Mouse (Mus musculus): ENCODE results near the gene Ankrd50. TPM values are rescaled to one million over a fixed set of nuclear protein-coding genes. Genes with fewer than 3 reads are reported as not detected.
A peak's percentile ranks its signal among the peaks of the same experiment; 100 is the strongest.

Ankrd50 gene
- polyA plus RNA-seq, 1 experiment from 2014 or later, result 24.2 TPM

DNA sequence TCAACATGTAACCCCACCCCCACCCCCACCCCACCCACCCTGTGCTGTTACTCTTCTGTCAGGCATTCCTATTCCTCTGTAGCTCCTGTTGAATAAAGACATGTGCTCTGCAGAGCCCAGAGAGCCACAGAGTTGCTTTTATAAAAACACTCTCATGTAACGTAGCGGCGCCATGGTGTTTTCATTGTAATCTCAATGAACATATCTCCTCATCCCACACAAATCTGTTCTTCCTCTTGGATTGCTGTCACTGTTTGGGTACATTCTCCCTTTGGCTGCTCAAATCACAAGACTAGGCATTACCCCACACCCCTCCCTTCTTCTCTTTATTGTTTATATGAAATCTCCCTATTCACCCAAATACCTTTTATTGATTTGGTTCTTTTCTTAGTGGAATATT lies 13.9 kb upstream of the Ankrd50 start:
- no peak overlapping the region for H3K4me3 ChIP-seq (ENCODE audit: low read depth, low read length)
- no peak for ATAC-seq (ENCODE audit: insufficient number of reproducible peaks, insufficient read depth, low FRiP score, low read depth)
- no peak overlapping the region for H3K27ac ChIP-seq (ENCODE audit: low read length)
- no peaks in the 10 kb centered on the region for H3K27me3 ChIP-seq (ENCODE audit: control insufficient read depth, insufficient read depth, low read length)
- H3K4me1 ChIP-seq (ENCODE audit: control insufficient read depth, insufficient read depth, low read length), result no peaks in the 10 kb centered on the region
- 96% methylated on average over 3 of the region's 3 CpGs for WGBS
- no peak overlapping the region for H3K4me2 ChIP-seq (replicated peaks; ENCODE audit: low read depth, low read length)
- no peaks in the 10 kb centered on the region for H3K9me3 ChIP-seq (ENCODE audit: control insufficient read depth, low read depth, low read length)
- no peak overlapping the region for H3K9ac ChIP-seq (replicated peaks; ENCODE audit: low read depth, low read length)
- H3K36me3 ChIP-seq (ENCODE audit: control insufficient read depth, insufficient read depth, low read length), result no peaks in the 10 kb centered on the region

DNA sequence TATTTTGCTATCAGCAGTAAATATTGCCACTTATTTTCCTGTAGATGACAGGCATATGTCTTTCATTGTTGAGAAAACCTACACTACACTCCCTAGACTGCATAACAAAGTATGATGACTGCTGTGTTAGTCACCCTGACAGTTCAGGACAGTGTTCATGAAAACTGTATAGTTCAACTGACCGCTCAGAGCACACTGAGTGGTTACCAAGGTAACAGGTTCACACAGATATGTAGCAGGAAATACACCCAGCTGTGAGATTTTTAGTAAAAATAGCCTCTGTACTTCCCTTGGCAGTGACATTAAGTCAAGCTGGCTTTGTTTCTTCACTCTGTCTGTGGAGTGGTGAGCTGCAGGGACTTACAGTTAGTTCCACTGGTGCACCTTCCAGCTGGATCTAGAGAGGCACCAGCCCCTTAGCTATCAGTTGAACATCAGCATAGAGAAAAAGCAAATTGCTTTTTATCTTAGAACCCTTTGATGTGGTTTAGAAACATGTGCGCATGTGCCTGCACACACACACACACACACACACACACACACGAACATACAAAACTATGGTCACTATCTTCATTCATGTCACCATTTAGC lies 12.2 kb upstream of the Ankrd50 start:
- ATAC-seq (ENCODE audit: insufficient number of reproducible peaks, insufficient read depth, low FRiP score, low read depth), result no peak
- H3K4me3 ChIP-seq (ENCODE audit: low read depth, low read length), result no peak overlapping the region
- WGBS, result 82% methylated on average over 3 of the region's 3 CpGs
- H3K36me3 ChIP-seq (ENCODE audit: control insufficient read depth, insufficient read depth, low read length), result no peaks in the 10 kb centered on the region
- no peaks in the 10 kb centered on the region for H3K27me3 ChIP-seq (ENCODE audit: control insufficient read depth, insufficient read depth, low read length)
- no peak overlapping the region for H3K27ac ChIP-seq (ENCODE audit: low read length)
- H3K9me3 ChIP-seq (ENCODE audit: control insufficient read depth, low read depth, low read length), result no peaks in the 10 kb centered on the region
- H3K4me1 ChIP-seq (ENCODE audit: control insufficient read depth, insufficient read depth, low read length), result no peaks in the 10 kb centered on the region
- no peak overlapping the region for H3K9ac ChIP-seq (replicated peaks; ENCODE audit: low read depth, low read length)
- H3K4me2 ChIP-seq (replicated peaks; ENCODE audit: low read depth, low read length), result no peak overlapping the region

DNA sequence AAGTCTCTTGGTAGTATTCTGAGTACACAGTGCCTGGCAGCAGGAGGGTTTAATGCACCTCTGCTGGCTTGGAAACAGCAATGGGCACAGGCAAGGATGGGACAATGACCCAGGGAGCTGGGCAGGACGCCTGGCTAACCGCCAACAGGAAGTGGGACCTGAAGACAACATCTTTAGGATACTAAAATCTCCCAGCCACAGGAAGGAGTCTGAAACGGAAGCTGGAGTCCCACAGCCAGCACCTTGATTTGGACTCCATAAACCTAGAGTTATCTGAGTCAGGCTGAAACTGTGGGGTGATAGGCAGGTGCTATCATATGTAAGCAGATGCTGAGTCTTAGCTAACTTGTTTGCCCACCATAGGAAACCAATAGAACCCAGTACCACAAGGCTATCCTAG lies 7.1 kb upstream of the Ankrd50 start:
- Histone ChIP-seq H3K27me3 (ENCODE audit: control insufficient read depth, insufficient read depth, low read length) (no peaks in the 10 kb centered on the region), H3K36me3 (ENCODE audit: control insufficient read depth, insufficient read depth, low read length) (no peaks in the 10 kb centered on the region), H3K9me3 (ENCODE audit: control insufficient read depth, low read depth, low read length) (no peaks in the 10 kb centered on the region), H3K4me1 (ENCODE audit: control insufficient read depth, insufficient read depth, low read length) (no peaks in the 10 kb centered on the region), H3K27ac (ENCODE audit: low read length) (no peak overlapping the region), H3K9ac (replicated peaks; ENCODE audit: low read depth, low read length) (no peak overlapping the region), H3K4me3 (ENCODE audit: low read depth, low read length) (no peak overlapping the region), H3K4me2 (replicated peaks; ENCODE audit: low read depth, low read length) (no peak overlapping the region)
- WGBS, result 72% methylated on average over 3 of the region's 3 CpGs
- no peak for ATAC-seq (ENCODE audit: insufficient number of reproducible peaks, insufficient read depth, low FRiP score, low read depth)

DNA sequence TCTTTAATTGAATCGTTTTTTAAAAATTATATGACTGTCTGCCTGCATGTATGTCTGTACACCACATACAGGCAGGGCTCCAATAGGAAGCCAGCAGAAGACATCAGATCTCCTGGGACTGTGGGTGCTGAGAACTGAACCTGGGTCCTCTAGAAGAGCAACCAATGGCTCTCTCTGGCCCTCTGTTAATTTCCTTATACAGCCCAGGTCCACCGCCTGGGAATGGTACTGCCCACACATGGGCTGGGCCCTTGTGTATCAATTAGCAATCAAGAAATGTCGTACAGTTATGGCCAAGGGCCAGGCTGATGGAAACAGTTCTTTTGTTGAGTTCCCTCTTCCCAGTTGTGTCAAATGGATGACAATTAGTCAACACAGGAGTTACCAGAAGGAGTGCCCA lies 6.6 kb upstream of the Ankrd50 start:
- no peak for ATAC-seq (ENCODE audit: insufficient number of reproducible peaks, insufficient read depth, low FRiP score, low read depth)
- Histone ChIP-seq H3K9ac (replicated peaks; ENCODE audit: low read depth, low read length) (no peak overlapping the region), H3K9me3 (ENCODE audit: control insufficient read depth, low read depth, low read length) (no peaks in the 10 kb centered on the region), H3K4me1 (ENCODE audit: control insufficient read depth, insufficient read depth, low read length) (no peaks in the 10 kb centered on the region), H3K27me3 (ENCODE audit: control insufficient read depth, insufficient read depth, low read length) (no peaks in the 10 kb centered on the region), H3K4me3 (ENCODE audit: low read depth, low read length) (no peak overlapping the region), H3K27ac (ENCODE audit: low read length) (no peak overlapping the region), H3K36me3 (ENCODE audit: control insufficient read depth, insufficient read depth, low read length) (no peaks in the 10 kb centered on the region), H3K4me2 (replicated peaks; ENCODE audit: low read depth, low read length) (no peak overlapping the region)
- WGBS, result 80% methylated on average over 3 of the region's 3 CpGs

DNA sequence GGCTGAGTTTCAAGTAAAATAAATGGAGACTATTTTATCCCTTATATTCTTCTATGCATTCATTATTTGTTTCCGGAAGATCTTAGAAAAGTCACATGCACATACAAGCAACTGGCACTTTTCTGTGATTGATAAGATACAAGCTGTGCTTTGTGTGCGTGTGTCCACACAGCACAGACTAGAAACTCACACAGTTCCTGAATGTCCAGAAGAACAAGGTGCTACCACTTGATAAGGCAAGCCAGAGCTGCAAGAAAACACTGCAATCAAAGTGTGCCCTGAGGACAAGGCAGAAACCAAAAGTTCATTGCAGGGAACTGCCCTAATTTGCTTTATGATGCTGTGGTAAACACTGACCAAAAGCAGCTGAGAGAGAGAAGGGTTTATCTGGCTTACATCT lies 6.1 kb upstream of the Ankrd50 start:
- no peak overlapping the region for H3K4me3 ChIP-seq (ENCODE audit: low read depth, low read length)
- no peaks in the 10 kb centered on the region for H3K9me3 ChIP-seq (ENCODE audit: control insufficient read depth, low read depth, low read length)
- WGBS, result 75% methylated on average over 2 of the region's 2 CpGs
- H3K9ac ChIP-seq (replicated peaks; ENCODE audit: low read depth, low read length), result no peak overlapping the region
- H3K4me2 ChIP-seq (replicated peaks; ENCODE audit: low read depth, low read length), result no peak overlapping the region
- no peak for ATAC-seq (ENCODE audit: insufficient number of reproducible peaks, insufficient read depth, low FRiP score, low read depth)
- no peaks in the 10 kb centered on the region for H3K36me3 ChIP-seq (ENCODE audit: control insufficient read depth, insufficient read depth, low read length)
- H3K4me1 ChIP-seq (ENCODE audit: control insufficient read depth, insufficient read depth, low read length), result no peaks in the 10 kb centered on the region
- no peaks in the 10 kb centered on the region for H3K27me3 ChIP-seq (ENCODE audit: control insufficient read depth, insufficient read depth, low read length)
- H3K27ac ChIP-seq (ENCODE audit: low read length), result no peak overlapping the region

DNA sequence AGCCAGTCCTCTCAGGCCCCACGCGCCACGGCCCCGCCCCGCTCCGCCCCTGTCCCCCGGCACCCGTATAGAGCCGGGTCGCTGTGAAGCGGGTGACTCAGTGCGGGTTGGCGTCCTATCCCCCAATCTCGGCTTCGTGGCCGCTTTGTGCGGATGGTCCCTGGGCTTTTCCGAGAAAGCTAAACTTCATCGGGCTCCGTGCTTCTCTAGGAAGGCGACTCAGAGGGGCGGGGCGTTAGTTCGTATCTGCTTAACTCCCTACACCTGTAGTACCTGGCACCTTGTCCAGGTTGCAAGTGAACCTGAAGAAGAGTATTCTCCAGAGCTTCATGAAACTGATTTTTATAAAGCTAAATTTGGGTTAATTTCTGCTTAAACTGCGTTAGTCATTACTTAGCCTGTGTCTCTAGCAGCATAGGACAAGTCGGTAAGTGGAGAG lies 482 bp upstream of the Ankrd50 start:
- H3K27ac ChIP-seq (ENCODE audit: low read length), result peak overlapping the region; percentile 44; the same call in 1 of the 2 replicates
- H3K4me1 ChIP-seq (ENCODE audit: control insufficient read depth, insufficient read depth, low read length), result peaks cover 15% of the 10 kb centered on the region
- 0 out of 2 replicates have a peak, but pooled peaks cover 3% of the 10 kb centered on the region for H3K36me3 ChIP-seq (ENCODE audit: control insufficient read depth, insufficient read depth, low read length)
- H3K9me3 ChIP-seq (ENCODE audit: control insufficient read depth, low read depth, low read length), result no peaks in the 10 kb centered on the region
- peak overlapping the region; percentile 48 for H3K4me2 ChIP-seq (replicated peaks; ENCODE audit: low read depth, low read length)
- H3K4me3 ChIP-seq (ENCODE audit: low read depth, low read length), result peak overlapping the region; percentile 92
- no peaks in the 10 kb centered on the region for H3K27me3 ChIP-seq (ENCODE audit: control insufficient read depth, insufficient read depth, low read length)
- no peak for ATAC-seq (ENCODE audit: insufficient number of reproducible peaks, insufficient read depth, low FRiP score, low read depth)
- H3K9ac ChIP-seq (replicated peaks; ENCODE audit: low read depth, low read length), result no peak overlapping the region
- WGBS, result 3% methylated on average over 26 of the region's 26 CpGs

DNA sequence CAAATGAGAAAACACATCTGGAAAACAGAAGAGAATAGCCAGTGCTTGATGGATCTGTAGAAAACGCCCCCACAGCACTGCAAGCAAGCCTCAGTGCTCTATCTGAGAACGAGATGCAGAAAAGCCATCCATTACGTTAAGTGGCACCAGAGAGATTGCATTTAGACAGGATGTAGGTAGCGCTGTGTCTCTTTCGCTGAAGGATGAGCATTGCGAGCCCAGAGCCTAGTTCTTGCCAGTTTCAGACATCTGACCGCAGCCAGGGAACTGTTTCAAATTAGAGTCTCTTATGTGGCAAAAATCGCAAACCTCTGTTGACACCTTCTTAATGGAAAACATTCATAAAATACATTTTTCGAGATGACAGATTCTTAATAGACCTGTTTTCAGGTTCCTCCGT lies 1.1 kb downstream of the Ankrd50 start:
- peaks cover 6% of the 10 kb centered on the region; the same call in 1 of the 2 replicates for H3K36me3 ChIP-seq (ENCODE audit: control insufficient read depth, insufficient read depth, low read length)
- WGBS, result 11% methylated on average over 10 of the region's 10 CpGs
- H3K27me3 ChIP-seq (ENCODE audit: control insufficient read depth, insufficient read depth, low read length), result no peaks in the 10 kb centered on the region
- no peaks in the 10 kb centered on the region for H3K9me3 ChIP-seq (ENCODE audit: control insufficient read depth, low read depth, low read length)
- no peak for ATAC-seq (ENCODE audit: insufficient number of reproducible peaks, insufficient read depth, low FRiP score, low read depth)
- H3K4me2 ChIP-seq (replicated peaks; ENCODE audit: low read depth, low read length), result peak overlapping the region; percentile 75
- peak overlapping the region; percentile 94; the same call in 1 of the 2 replicates for H3K27ac ChIP-seq (ENCODE audit: low read length)
- H3K9ac ChIP-seq (replicated peaks; ENCODE audit: low read depth, low read length), result peak overlapping the region; percentile 89
- H3K4me3 ChIP-seq (ENCODE audit: low read depth, low read length), result peak overlapping the region; percentile 92
- peaks cover 20% of the 10 kb centered on the region for H3K4me1 ChIP-seq (ENCODE audit: control insufficient read depth, insufficient read depth, low read length)

DNA sequence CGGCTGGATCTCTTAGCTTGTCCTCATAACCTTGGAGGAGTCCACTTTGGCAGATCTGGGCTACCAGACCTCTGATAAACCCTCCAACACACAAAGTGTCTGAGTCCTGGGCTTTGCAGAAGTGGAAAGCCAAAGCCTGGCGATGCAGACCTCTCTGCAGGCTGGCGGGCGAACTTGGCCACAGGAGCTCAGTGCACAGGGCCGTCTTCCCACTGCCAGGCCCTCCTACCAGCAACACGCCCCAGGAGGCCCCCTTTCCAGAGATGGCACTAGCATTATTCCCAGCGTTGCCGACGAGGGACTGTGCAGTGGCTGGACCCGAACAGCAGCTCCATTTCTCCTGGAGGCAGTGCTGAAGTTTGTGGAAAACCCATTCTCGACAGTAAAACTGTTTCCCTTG lies 1.9 kb downstream of the Ankrd50 start:
- ATAC-seq (ENCODE audit: insufficient number of reproducible peaks, insufficient read depth, low FRiP score, low read depth), result no peak
- Histone ChIP-seq H3K4me3 (ENCODE audit: low read depth, low read length) (peak overlapping the region; percentile 92), H3K4me1 (ENCODE audit: control insufficient read depth, insufficient read depth, low read length) (peaks cover 26% of the 10 kb centered on the region), H3K4me2 (replicated peaks; ENCODE audit: low read depth, low read length) (peak overlapping the region; percentile 75), H3K36me3 (ENCODE audit: control insufficient read depth, insufficient read depth, low read length) (peaks cover 6% of the 10 kb centered on the region; the same call in 1 of the 2 replicates), H3K9me3 (ENCODE audit: control insufficient read depth, low read depth, low read length) (no peaks in the 10 kb centered on the region), H3K9ac (replicated peaks; ENCODE audit: low read depth, low read length) (peak overlapping the region; percentile 25; the same call in 1 of the 2 replicates), H3K27me3 (ENCODE audit: control insufficient read depth, insufficient read depth, low read length) (no peaks in the 10 kb centered on the region), H3K27ac (ENCODE audit: low read length) (peak overlapping the region; percentile 52; the same call in 1 of the 2 replicates)
- WGBS, result 33% methylated on average over 11 of the region's 11 CpGs

DNA sequence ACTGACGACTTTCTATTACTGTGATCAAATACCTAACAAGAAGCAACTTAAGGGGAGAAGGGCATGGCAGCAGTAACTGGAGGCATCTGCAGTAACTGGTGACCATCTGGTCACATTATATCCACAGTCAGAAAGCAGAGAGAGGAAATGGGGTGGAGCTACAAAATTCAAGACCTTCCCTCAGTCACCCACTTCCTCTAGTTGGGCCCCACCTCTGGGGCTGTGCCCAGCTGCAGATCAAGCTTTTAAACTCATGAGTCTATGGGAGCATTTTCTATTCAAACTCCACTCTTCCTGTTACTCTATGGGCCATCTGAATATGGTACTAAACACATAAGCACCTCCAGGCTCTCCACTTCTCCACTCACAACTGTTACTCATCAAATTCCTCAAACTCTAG lies 3.5 kb downstream of the Ankrd50 start:
- peaks cover 13% of the 10 kb centered on the region for H3K36me3 ChIP-seq (ENCODE audit: control insufficient read depth, insufficient read depth, low read length)
- ATAC-seq (ENCODE audit: insufficient number of reproducible peaks, insufficient read depth, low FRiP score, low read depth), result no peak
- H3K9ac ChIP-seq (replicated peaks; ENCODE audit: low read depth, low read length), result no peak overlapping the region
- H3K4me3 ChIP-seq (ENCODE audit: low read depth, low read length), result no peak overlapping the region; the same call in 1 of the 2 replicates
- peak overlapping the region; percentile 41 for H3K4me2 ChIP-seq (replicated peaks; ENCODE audit: low read depth, low read length)
- no peak overlapping the region for H3K27ac ChIP-seq (ENCODE audit: low read length)
- no peaks in the 10 kb centered on the region for H3K27me3 ChIP-seq (ENCODE audit: control insufficient read depth, insufficient read depth, low read length)
- H3K4me1 ChIP-seq (ENCODE audit: control insufficient read depth, insufficient read depth, low read length), result peaks cover 26% of the 10 kb centered on the region
- WGBS, result 74% methylated on average over 1 of the region's 1 CpGs
- no peaks in the 10 kb centered on the region for H3K9me3 ChIP-seq (ENCODE audit: control insufficient read depth, low read depth, low read length)

Data from stomach, embryonic 14.5 days (tissue).